Mouse (Mus musculus) ZHBTc4 (cell line): ENCODE data around the gene Taok3.
"Not testable (repeated sequence)": the region's sequence is repeated elsewhere in the genome, so short reads cannot be mapped to it uniquely, and the experiment has no call there.

Source experiments
- DNase-seq: peaks from one replicate; pipeline ENCODE4 v3.0.0-alpha.2; 2011; ENCODE audit warnings: low read depth, low spot score

Taok3 gene

DNA sequence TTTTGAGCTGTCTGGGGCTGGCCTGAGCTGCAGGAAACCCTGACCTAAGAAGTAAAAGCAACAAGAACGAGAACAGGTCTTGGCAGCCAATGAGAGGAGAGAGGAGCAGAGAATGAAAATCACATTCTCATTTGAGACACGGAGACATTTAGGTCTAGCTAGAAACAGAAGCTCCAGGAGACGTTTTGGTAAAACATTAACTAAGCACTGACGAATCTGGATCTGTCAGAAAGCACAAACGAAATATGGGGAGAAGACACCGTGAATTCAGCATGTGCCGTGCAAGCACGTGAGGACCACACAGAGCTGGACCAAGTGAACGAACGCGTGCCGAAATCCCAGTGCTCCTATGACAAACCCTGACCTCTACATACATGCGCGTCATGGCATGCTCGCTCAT, 138.3 kb downstream of the Taok3 start:
- no peak for DNase-seq

DNA sequence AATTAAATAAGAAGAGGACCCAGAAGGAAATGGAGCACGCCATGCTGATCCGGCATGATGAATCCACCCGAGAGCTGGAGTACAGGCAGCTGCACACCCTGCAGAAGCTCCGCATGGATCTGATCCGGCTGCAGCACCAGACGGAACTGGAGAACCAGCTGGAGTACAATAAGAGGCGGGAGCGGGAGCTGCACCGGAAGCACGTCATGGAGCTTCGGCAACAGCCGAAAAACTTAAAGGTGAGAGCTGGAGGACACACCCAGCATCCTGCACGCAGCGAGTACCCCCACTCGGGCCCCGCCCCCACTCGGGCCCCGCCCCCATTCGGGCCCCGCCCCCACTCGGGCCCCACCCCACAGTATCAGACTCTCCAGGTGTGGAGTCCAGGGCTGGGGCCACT, 143.6 kb downstream of the Taok3 start:
- peak; percentile 26 for DNase-seq

DNA sequence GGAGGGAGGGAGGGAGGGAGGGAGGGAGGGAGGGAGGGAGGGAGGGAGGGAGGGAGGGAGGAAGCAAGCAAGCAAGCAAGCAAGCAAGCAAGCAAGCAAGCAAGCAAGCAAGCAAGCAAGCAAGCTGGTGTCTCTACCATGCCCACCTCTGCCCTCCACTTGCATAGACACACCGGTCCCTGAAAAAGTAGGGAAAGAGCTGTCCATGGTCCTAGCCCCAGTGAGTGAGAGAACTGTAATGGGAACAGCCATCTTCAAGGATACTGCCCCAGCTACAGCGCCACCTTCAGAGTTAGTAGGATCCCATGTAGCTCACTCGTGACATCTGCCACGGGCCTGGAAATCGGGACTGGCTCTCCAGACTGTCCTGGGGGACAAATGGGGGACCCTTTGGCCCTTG, 144.8 kb downstream of the Taok3 start:
- peak; percentile 78 for DNase-seq

DNA sequence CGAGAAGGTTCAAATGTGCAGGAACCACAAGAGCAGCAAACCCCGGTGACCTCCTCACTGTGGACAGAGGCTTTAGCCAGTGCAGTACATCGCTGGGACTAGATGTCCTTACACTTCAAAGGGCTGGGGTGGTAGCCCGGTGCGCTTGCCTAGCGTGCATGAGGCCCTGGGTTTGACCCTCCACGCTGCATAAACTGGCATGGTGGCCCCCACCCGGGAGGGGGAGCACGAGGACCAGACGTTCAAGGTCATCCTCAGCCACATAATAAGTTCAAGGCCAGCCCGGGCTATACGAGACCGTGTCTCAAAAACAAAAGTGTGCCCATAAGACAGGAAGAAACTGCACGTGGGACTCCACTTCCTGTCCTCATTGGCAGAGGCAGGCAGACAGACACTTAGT, 148.0 kb downstream of the Taok3 start:
- DNase-seq = no peak

DNA sequence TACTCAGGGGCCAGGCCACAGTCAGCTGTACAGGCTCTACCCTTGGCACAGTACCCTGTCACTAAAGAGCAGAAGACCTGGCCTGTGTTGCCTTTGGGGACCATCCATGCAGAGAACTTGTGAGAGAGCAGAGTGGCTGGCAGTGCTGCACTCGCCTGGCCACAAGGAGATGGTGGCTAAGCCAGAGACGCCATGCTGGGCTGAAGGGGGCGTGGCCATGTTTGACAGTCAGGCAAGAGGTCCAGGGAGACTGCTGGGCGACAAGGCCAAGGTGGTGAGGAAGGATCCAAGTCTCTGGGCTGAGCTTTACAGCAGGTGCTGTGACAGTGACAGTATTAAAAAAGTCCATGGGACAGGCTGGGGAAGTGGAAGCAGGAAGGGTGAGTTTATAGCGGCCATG, 148.8 kb downstream of the Taok3 start:
- DNase-seq = peak; percentile 45

DNA sequence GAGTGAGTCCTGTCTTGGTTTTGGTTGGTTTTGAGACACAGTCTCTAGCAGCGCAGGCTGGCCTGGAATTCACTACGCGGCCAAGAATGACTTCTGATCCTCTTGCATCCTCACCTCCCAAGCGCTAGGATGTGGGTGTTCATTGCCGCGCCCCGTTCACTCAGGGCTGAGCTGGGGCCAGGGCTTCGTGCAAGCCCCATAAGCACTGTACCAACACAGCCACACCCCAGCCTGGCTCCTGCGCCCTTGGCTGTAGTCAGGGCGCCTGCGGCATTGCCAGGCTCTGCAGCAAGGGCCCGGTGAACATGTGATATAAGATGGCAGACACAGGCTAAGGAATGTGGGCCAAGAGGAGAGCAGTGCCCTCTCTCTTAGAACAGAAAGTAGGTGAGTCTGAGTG, 149.5 kb downstream of the Taok3 start:
- DNase-seq = no peak

DNA sequence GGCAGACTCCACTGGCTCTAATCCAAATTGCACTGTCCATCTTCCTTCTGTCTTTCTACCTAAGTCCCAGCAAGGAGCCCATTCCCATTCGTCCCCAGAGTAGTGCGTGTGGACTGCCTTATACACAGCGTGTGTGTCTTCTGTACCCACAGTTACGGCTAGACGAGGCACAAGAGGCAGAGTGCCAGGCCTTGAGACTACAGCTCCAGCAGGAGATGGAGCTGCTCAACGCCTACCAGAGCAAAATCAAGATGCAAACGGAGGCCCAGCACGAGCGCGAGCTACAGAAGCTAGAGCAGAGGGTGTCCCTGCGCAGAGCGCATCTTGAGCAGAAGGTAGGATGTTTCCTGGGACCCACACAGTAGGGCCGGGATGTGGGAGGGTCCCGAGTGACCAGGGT, 152.0 kb downstream of the Taok3 start:
- no peak for DNase-seq

DNA sequence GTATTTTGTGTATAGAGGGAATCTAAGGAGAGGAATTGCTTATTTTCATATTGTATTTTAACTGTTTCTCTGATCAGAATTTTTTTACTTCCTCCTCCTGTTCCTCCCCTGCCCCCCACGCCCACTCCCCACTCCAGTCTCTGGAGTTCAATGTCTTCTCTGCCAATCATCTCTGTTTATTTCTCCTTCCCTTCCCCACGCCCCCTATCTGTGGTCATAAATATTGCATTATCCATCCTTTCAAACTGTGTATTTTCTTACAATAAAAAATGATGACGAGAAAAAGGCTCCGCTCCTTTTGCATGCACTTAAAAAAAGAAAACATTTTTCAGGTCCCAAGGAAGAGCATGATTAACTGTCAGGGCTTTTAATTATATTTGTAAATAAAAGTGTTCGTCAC, 154.9 kb downstream of the Taok3 start:
- DNase-seq = peak; percentile 38

DNA sequence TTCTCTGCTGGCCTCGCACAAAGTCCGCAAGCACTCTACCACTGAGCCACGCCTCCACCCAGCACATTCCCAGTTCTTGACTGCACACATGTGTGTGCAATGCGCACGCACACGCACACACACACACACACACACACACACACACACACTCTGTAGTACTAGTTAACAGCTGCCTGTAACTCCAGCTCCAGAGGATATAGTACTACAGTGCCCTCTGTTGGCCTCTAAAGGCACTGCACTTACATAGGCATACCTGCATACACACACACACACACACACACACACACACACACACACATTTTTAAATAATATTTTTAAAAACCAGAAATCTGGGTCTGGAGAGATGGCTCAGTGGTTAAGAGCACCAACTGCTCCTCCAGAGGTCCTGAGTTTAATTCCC, 157.9 kb downstream of the Taok3 start:
- peak; percentile 71 for DNase-seq

DNA sequence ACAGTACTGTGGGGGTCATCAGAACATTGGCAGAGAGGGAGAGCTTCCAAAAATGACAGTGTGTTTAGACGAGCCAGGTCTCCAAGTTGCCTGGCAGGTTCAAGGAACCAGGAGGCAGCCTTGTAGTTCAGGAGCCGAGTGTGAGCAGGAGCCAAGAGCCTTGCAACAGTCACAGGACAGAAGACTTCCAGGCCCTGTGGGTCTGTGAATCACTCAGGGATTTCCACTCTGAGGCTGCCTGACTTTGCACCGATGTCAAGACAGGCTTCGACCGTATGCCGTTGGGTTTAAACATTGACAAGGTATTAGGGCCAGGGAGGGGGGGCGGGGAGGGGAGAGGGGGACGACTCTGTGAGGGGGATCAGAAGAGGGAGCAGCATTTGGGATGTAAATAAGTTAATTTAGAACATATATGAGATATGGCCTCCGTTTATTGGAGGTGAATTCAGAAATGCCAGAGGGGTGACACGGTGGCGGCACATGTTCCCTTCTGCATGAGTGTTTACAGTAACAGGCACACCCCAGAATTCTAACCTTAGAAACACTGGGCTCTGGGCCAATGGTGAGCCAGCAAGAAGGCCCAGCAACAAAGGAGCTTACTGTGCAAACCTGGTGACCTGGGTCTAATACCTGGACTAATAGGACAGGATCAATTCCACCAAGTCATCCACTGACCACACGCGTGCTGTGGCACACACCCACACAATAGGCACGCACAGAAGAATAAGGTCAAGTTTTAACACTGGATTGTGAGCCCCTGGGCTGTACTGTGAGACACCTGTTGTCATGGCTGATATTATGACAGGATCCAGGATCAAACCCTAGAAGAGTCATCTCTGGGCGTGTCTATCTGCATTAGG, 159.1 kb downstream of the Taok3 start:
- DNase-seq = no peak

DNA sequence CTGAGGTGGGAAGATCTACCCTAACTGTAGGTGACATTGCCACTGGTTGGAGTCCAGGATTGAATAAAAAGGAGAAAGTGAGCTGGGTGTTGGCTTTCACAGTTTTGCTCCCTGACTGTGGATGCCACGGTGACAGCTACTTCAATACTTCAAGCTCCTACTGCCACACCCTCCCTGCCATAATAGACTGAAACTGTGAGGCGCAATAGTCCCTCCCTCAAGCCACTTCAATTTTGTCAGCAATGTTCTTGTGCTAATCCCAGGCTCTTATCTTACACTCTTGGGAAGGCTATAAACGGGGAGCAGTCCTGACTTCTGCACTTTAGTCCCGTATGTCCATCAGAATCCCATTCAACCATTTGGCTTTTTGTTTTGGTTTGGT, 159.7 kb downstream of the Taok3 start:
- DNase-seq = peak; percentile 77

DNA sequence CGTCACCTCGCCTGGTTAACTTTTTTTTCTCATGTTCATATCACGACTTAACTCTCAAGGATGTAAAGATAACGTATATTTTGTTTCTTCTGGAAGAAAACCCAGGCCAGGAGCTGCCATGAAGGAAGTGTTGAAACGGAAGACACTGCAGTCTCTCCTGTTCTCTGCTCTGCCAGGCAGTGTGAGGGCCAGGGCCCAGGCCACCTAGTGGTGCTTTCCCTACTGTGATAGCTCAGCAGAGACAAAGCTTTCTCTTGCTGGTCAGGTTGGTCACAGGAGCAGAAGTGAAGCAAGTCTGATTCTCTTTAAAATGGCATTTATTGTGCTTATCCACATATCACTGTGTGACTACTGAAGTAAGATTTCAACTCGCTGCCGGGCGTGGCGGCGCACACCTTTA, 161.6 kb downstream of the Taok3 start:
- no peak for DNase-seq

DNA sequence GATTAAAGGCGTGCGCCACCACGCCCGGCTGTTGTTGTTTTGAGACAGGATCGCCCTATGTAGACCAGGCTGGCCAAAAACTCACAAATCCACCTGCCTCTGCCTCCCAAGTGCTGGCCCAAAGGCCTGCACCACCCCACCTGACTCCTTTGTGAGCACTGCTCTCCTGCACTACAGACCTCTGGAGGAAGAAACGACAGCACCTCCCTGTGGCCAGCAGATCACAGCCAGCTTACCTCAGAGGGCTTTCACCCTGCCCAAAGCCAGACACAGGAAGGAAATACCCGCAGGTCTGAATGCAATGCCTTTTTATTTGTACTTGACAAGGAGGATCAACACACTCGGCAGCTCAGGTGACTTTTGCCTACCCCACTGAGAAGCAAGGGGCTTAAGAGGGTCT, 162.4 kb downstream of the Taok3 start:
- DNase-seq = no peak

DNA sequence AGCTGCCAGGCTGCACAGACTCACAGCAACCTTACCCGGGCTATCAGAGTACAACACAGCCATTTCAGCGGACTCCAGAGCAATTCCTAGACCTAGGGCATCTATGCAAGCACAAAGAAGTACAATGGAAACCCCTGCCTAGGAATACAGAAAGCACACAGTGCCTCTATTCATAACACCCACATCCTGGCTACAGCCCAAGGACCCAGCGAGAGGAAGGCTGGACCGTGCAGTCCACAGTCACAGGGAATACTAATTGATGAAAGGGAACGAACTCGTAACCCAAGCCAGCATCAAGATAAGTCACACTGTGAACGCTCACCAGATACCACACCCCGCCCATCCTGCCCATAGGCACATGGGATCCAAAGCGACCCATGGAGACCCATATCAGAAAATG, 164.1 kb downstream of the Taok3 start:
- DNase-seq = no peak

DNA sequence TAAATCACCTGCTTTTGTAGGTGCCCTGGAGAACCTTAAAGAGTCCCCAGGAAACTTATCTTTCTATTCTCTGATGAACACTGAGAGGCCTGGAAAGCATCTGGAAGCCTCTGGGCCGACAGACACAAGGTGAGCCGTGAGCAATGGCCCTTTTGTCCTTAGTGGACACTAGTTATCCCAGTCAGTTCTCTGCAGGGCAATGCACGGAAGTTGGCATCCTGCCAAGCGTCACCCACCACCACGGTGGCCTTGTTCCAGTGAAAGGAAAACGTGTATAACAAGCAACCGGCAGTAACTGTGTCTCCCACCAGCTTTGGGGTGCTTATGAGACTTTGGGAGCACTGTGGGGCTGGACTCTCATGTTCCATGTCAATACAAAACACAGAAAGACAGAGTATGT, 164.8 kb downstream of the Taok3 start:
- DNase-seq = no peak

DNA sequence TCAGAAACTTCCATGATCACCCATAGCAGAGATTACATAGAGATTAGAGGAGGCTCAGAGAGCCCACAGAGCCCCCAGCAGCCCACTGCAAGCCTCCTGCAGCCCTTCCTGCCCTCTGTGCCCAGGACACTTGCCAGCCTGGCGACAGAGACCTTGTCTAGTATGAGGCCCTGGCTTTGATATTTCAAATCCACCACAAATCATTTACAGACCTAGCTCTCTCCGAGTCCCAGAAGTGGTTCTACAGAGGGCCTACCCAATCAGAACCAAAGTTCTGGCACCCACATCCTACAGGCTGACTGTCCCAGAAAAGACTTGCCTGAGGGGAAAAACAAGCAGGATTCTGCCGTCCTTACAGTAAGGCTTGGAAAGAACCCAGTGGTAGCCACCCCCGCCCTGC, 165.3 kb downstream of the Taok3 start:
- no peak for DNase-seq

DNA sequence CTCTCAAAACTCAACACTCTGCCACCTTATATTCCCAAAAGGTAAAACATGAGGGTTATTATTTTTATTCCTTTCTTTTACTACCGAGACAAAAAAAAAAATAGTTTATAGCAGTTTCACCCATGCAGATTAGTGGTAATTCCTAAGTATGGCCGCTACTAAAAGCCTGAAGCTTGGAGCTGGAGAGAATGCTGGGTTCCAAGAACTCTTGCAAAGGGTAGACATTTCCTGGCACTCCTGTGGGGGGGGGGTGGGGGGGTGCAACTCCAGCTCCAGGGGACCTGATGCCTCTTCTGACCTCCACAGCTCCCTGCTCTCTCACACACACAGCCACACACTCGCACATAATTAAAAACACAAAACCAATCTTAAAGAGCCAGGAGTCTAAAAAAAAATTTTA, 166.4 kb downstream of the Taok3 start:
- no peak for DNase-seq

DNA sequence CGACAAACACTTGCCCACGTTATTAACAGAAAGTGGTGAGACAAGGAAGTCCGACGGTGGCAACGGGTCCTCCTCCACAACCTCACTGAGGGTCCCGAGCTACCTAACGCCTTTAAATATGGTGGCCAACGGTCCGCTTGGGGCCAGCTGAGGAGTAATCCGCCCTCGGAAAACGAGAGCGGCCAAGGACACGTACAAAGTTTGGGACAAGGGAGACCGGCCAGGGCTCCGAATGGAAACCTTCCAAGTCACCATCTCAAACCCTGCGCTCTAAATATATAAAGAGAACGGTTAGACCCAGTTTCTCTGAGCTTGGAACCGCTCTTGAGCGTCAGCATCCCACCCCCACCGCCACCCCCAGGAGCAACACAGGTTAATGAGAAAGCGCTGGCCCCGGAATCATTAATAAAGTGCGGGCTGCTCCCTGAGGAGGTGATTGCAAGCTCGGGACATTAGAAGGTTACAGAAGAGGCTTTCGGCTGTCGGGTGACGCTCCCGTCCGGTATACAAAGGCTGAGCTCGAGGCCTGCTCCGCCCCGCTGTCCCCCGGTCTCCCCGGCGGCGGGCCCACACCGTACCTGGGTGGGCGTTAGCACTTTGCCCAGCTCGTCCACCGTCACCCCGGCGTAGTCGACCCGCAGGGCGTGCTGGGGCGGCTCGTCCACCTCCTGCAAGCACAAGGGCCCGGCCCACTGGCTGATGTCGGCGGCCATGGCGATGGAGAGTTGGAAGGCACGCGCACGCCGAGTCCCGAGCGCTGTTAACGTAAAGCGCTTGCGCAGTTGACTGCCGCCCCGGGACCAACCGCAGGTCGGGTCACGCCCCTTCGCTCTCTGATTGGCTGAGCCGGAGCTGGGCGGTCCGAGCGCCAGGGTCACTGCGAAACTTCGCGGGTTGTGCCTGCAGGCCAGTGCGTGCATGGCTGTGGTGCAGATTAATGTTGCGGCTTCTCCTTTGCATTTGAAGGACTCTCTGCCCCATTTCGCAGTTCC, 167.2 kb downstream of the Taok3 start, which contains the start of gene Pebp1:
Gene Pebp1, minus strand, starts transcription at position 795 of the 992 bp plus-strand sequence.
- DNase-seq = peak; percentile 97

DNA sequence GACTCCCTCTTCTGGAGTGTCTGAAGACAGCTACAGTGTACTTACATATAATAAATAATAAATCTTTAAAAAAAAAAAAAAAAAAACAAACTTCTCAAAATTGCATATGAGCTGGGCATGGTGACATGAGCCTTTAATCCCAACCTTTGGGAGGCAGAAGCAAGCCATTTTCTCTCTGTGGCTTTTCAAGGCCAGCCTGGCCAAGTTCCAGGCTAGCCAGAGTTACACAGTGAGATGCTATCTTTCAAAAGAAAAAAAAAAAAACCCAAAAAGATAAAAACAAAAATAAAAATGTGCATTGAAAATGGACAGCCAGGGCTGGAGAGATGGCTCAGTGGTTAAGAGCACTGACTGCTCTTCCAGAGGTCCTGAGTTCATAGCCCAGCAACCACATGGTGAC, 169.7 kb downstream of the Taok3 start:
- DNase-seq = no peak

DNA sequence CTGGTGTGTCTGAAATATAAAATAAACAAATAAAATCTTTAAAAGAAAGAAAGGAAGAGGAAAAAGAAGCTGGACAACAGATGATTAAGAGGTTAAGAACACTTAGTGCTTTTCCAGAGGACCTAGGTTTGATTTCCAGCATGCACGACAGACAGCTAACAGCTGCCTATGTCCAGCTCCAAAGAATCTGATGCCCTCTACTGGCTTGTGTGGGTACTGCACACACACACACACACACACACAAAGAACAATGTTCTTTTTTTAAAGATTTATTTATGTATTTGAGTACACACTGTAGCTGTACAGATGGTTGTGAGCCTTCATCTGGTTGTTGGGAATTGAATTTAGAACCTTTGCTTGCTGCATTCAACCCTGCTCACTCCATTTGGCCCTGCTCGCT, 170.2 kb downstream of the Taok3 start:
- DNase-seq = peak; percentile 71

DNA sequence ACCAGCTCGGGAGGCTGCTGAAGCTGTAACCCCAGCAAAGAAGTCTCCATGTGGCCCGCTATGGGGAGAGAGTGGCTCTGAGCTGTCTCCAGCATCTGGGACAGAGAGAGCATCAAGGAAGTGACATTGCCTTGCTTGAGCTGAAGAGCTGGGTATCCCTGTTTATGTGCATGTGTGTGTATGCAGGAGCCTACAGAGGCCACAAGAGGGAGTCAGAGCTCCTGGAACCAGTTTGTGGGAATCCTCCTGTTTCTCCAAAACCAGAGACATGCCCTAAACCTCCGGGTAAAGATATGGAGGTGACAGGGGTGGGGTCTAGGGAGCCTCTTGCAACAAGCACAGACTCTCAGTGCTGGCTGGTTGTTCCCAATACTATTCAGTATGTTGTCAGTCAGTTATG, 171.4 kb downstream of the Taok3 start:
- peak; percentile 90 for DNase-seq

DNA sequence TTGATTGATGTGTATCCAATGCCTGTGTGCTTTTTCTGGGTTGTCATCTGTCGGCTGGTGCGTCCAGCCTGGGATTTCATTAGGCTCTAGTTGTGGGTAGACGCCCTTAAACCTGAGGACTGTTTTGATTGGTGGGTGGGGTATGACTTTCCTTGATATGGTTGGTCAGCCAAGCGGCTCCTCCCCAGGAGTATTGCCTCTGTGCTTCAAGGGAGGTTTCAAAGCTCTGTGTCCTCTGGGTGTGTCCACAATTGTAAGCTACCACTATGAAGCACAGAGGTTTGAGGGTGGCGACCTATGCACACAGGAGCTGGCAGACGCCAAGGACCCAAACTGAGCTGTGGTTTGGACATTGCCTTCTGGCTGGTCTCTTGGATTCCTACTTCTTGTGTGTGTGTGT, 172.6 kb downstream of the Taok3 start:
- DNase-seq = peak; percentile 94

DNA sequence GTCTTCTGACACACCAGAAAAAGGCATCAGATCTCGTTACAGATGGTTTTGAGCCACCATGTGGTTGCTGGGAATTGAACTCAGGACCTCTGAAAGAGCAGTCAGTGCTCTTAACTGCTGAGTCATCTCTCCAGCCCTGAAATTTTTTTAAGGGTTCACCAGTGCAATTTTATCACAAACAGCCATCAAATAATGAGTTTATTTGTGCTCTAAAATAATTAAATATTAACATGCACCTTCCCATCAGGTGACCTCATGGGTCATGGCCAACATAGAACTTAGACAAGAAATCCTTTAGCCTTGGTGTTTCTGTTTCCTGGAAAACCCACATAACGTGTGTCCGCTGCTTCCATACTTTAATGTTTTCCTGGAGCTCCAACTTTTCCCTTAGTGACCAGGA, 173.8 kb downstream of the Taok3 start:
- not testable (repeated sequence) for DNase-seq
